Mouse (Mus musculus): ENCODE results near the gene Tjap1. TPM values are rescaled to one million over a fixed set of nuclear protein-coding genes. Genes with fewer than 3 reads are reported as not detected.
A peak's percentile ranks its signal among the peaks of the same experiment; 100 is the strongest.

Gene Tjap1
- total RNA-seq (2015; ENCODE audit: low replicate concordance) (2.2 and 21.8 TPM in 2 replicates), total RNA-seq (2017; ENCODE audit: low replicate concordance) (6.5 and 53.0 TPM in 2 replicates)

DNA sequence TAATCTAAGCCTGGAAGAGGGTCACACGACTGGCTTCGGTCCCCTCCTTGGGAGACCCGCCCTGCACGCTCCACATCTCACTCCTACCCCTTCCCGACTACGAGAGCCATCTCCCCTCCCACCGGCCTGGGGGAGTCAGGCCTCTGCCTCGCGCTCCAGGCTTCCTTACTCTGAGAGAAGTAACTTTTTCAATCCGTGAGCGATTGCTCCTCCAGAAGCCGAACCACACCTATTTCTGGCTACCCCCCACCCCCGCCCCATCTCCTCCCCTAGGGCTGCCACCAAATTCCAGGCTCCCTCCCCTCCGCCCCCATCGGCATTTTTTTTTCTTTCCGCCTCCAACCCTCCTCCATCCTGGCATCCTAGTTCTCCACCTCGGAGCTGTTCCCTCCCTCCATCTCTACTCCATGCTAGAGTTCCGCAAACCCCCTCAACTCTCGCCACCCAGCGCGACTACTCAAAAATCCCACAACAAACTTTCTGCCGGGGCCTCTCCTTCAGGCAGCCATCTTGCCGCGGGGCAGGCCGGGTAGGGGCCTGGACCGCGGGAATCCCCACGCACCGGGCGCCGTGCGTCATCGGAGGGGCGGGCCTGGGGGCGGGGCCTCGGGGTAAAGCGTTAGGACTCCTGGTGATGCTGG, at the start of gene Tjap1:
Gene Tjap1, minus strand, starts transcription at position 544 of the 641 bp plus-strand sequence.
- ATAC-seq (replicated peaks; ENCODE audit: low FRiP score, poor library complexity, severe bottlenecking) = peak; percentile 98

DNA sequence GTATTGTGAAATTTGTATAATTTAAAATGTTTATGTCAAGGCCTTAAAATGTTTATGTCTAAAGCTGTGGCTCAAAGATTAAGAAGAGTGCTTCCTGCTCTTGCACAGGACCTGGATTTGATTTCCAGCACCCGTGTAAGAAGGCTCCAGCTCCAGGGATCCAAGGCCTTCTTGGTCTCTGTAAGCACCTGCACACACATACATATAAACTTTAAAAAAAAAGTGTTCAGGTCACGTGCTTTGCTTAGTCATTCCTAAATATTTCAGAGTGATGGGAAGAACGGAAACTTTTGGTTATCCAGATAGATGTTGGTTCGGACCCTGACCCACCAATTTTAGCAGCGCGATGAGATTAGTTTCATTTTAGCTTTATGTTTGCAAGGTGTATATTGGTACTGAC, 45.9 kb upstream of the Tjap1 start:
- no peak for ATAC-seq (replicated peaks; ENCODE audit: low FRiP score, poor library complexity, severe bottlenecking)

DNA sequence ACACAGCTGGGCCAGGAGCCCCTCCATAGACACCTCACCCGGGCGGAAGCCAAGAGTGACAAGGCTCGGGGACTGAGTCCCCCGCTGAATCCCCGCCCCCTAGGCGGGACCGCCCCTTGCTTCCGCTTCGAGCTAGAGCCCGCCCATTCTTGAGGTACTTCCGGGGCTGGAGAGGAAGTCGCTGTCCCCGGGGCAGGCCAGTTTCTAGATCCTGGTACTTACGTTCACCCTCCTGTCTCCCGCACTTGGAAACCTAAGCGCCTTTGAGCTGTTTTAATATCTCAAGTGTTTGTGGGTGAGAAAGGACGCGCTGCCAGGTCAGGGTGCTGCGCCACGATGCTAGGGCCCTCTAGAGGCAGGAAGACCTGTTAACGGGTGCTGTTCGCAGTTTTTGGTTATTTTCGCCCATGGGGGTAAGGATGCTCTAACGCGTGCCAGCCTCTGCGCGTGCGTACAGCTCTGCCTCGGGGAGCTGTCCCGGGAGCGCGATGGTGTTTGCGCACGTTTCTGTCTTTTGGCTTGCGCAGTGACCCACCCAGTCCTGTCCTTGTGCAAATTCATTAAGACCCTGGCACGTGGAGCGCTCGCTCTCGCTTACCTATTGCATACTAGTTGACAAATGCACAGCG, 45.2 kb upstream of the Tjap1 start, which contains the start of gene Abcc10:
Gene Abcc10, minus strand, starts transcription at position 447 of the 629 bp plus-strand sequence.
- peak; percentile 100 for ATAC-seq (replicated peaks; ENCODE audit: low FRiP score, poor library complexity, severe bottlenecking)

DNA sequence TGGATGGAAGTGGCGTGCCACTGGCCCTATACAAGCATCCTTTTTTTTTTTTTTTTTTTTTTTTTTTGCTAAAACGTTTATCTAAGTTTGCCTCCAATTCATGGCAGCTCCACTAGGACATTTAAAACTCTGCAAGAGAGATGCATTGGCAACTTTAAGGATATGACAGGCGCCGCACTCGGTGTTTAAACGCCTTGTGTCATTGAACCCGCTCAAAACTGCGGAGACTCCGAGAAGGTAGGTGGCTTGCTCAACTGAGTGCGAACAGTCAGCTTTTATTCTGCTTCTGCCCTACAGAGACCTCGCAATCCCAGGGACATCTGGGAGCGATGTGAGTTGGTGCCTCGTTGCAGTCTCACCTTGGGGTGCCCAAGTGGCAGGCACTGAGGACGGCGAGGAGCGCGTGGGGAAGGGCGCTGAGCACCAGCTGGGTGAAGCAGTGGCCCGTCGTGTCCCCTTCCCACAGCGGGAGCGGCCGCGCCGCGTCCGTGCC, 44.6 kb upstream of the Tjap1 start:
- ATAC-seq (replicated peaks; ENCODE audit: low FRiP score, poor library complexity, severe bottlenecking) = 0 out of 2 replicates have a peak, but pooled peaks have one; percentile 1

DNA sequence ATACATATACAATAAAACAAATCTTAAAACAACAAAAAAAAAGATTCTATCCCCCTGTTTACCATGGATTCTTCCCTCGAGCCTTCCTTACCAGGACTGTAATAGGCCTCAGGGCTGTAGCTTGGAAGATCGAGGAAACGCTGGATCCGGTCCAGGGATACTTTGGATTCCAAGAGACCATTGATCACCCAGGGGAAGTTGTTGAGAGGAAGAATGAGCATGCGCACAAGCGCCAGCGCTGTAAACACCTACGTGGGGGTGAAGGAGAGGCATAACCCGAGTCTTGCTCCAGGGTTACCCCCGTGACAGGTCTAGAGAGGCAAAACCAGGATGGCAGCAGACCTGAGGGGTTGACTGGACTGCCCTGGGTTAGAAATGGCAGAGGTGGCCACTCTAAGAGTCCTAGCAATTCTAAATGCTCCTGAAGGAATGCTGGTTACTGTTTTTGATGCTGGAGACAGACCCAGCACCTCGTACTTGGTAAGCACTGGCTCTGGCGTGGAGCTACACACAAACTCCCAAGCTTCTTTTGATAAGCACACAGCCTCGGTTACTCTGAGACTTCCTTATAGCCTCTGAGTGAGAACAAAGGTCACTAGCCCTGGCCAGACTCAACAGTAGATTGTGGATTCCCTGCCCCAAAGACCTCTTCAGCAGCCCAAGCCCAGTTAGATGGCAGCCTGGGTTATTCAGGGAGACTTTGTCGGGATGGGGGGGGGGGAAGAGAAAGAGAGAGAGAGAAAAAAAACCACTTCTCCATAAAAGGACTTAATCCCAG, 39.4 kb upstream of the Tjap1 start:
- ATAC-seq (replicated peaks; ENCODE audit: low FRiP score, poor library complexity, severe bottlenecking) = no peak

DNA sequence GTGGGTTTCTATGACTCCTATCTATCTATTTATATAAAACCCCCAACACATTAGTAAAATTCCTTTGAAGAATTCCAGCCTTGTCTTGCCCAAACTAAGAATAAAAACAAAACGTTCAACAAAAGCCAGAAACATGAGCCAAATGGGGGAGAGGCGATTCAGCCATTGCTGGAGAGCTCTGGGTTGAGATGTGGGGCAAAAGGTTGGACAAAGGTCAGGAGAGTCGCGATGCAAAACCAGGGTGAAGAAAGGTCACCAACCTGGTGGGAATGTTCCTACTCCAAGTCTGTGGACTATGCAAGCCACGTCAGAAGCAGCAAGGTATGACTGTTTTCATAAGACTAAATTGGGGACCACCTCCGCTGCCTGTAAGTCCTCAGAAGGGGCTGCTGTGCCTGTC, 37.7 kb upstream of the Tjap1 start:
- no peak for ATAC-seq (replicated peaks; ENCODE audit: low FRiP score, poor library complexity, severe bottlenecking)

DNA sequence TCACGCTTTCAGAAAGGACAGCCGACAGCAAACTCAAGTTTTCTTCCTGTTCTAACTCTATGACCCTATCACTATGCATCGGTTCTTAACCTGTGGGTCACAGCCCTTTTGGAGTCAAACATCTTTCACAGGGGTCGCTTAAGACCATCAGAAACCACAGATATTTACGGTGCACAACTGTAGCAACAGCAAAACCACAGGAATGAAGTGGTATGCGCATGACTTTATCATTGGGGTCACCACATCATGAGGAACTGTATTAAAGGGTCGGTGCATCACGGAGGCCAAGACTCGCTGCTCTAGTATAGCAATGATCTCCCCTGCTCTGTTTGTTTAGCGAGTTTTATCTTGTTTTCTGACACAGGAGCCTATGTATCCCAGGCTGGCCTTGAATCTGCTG, 33.0 kb upstream of the Tjap1 start:
- no peak for ATAC-seq (replicated peaks; ENCODE audit: low FRiP score, poor library complexity, severe bottlenecking)

DNA sequence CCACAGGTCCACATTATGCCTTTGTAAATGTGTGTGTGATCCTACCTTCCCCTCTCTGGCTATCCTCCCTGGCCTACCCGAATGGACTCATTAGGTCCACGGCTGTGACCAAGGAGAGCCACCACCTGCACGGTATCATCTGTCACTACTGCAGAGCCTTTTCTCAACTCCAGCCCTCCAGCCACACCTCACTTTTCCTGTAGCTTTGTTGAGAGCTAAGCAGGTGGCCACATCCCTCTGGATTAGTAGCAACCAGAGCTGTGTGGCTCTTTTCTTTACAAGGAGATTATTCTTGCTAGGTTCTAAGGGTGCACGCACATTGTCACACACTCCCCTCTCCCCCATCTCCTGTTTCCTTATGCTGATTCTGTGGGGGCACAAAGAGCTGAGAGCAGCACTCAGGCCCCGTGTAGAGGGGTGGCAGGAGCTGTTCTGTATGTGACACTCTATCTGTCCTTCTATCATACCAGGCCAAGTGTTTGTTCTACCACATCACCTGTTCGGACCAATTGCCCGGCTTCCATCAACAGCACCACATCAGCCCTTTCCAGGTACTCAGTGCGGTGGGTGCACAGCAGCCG, 30.4 kb upstream of the Tjap1 start:
- ATAC-seq (replicated peaks; ENCODE audit: low FRiP score, poor library complexity, severe bottlenecking) = no peak

DNA sequence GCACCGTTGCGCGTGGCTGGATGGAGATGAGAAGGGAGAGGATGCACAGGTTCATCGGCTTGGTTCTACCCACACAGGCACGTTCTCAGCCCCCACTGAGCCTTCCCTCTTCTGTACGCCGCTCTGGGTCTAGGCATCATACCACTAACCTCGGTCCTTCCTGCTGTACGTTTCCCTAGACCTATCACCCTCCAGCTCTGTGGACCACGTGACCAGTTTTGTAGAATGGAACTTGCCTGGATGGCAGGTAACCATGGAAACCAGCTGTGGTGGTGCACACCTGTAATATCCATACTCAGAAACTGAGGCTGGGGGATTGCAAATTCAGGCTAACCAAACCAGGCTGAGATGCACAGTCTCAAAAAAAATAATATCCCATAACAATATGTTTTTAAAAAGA, 27.7 kb upstream of the Tjap1 start:
- ATAC-seq (replicated peaks; ENCODE audit: low FRiP score, poor library complexity, severe bottlenecking) = no peak

DNA sequence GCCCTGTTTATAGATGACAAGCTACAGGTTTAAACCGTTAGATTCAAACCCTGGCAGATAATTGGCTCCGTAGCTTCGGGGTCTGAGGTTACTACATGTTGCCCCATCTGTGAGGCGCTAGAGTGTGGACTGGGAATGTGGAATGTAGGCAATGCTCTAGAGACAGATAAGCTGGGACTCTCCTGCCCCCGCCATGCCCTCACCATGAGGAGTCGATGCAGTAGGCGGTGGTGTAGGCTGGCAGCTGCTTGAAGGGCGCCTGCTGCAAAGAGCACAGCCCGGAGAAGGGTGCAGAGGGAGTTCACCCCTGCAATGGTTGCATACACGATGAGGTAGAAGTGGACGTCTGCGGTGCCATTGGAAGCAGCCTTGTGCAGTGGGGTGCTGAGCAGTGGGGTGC, 27.0 kb upstream of the Tjap1 start:
- no peak for ATAC-seq (replicated peaks; ENCODE audit: low FRiP score, poor library complexity, severe bottlenecking)

DNA sequence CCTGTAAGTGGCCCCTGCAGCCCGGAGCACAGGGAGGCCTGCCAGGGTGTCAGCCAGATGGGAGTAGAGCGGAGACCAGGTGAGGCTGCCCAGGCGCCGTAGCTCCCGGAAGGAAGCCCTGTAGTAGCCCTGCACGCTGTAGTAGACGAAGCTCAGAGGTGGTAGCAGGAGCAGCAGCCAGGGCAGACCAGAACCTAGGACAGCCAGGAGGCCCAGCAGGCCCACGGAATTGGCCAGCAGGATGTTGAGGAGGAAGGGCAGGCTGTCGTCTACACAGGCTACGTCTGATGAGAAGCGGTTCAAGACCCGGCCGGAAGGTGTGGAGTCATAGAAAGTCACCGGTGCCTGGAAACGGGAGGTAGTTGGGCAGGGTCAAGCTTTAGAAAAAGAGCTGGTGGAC, 24.1 kb upstream of the Tjap1 start:
- no peak for ATAC-seq (replicated peaks; ENCODE audit: low FRiP score, poor library complexity, severe bottlenecking)

DNA sequence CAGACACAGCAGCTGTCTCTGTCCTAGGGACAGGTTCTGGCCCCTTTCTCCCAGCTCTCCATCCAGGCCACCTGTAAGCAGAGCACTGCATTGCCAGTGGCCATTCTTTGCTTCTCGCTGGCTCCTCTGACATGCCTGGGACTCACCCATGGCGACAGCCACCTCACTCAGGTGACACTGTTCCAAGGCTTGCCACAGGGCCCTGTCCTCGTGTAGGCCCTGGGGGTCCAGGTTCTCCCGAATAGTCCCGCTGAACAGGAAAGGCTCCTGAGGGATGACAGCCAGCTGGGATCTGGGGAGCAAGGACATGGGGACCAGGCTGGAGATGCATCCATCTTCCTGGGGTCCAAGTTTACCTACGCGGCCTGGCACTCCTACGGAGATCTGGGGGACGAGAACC, 21.4 kb upstream of the Tjap1 start:
- ATAC-seq (replicated peaks; ENCODE audit: low FRiP score, poor library complexity, severe bottlenecking) = no peak

DNA sequence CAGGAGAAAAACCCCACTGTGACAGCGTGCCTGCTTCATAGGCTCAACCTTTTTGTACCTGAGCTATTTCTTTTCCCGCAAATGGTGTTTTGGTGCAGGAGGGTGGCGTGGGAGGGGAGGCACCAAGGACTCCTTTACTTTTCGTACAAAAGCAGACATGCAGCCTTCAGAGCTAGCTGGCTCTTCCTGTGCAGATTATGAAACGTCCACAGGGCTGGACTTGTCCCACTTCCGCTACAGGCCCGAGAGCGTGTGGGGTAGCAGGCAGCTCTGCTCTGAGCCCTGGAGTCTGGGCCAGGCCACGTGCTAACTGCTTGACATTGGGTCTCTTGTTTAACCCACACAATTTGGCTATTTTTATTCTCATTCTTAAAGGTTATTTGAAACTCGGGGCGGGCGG, 19.1 kb upstream of the Tjap1 start:
- ATAC-seq (replicated peaks; ENCODE audit: low FRiP score, poor library complexity, severe bottlenecking) = no peak

DNA sequence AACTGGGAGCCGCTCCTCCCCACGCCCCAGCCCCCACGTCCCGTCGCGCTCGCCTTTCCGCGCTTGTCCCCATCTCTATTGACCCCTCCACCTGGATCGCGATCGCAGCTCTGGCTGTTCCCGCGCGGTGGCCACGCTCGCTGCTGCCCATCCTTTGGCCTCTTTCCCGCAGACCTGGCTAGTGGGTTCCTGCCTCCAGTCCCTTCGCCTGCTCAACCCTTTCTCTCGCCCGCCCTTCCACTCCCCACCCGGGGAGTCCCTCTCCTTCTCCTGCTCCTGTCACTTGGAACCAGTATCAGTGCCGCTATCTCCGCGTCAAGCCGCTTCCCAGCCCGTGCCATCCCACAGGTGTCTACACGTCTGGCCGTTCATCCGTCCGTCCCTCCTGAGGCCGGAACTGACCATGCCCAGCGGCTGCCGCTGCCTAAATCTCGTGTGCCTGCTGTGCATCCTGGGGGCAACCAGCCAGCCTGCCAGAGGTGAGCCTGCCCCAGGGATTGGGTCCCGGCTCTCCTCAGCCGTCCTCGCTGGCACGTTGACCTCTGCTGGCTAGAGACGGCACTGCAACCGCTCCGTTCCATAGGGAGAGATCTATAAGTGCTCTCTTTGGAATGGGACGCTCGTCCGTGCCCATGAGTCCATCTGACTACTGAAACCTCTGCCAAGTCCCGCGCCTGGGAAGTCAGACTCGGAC, 15.5 kb upstream of the Tjap1 start:
- peak; percentile 75 for ATAC-seq (replicated peaks; ENCODE audit: low FRiP score, poor library complexity, severe bottlenecking)

DNA sequence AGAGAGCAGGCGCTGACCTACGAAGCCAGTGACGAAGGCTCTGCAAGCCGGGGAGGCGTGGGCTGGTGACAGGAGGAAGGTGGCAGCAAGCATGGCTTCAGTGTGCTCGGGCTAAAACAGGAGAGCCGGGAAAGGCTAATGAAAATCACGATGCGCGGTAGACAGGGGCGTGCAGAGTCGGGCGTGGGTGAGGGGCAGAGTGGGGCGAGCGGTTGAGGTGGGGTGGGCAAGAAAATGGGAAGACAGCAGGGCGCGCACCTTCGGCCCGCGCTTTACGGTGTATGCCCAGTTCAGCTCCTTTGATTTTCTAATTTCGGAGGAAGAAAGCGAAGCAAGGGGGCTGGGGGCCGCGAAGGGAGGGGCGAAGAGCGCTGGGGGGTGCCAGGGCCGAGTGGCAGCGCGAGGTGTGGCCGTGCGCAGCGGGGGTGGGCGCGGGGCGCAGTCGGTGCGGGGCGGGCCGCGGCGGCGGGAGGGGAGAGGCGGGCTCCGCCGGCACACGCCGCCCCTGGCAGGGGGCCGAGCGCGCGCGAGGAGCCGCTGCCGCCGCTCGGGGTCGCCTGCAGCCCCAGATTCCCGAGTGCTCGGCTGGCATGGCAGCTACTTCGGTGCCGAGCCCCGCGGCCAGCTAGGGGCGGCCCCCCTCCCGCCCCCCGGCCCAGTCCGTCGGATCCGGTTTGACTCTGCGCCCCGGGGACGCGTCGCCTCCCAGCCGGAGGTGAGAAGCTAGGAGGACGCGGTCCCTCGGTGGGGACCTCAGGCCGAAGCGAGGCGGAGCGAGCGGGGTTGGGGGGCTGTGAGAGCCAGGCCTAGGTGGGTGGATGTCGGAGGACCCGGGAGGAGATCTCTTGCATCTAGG, 14.8 kb upstream of the Tjap1 start, which contains the start of gene Dlk2:
Gene Dlk2, plus strand, starts transcription at position 58 of the 856 bp plus-strand sequence.
- ATAC-seq (replicated peaks; ENCODE audit: low FRiP score, poor library complexity, severe bottlenecking) = no peak

DNA sequence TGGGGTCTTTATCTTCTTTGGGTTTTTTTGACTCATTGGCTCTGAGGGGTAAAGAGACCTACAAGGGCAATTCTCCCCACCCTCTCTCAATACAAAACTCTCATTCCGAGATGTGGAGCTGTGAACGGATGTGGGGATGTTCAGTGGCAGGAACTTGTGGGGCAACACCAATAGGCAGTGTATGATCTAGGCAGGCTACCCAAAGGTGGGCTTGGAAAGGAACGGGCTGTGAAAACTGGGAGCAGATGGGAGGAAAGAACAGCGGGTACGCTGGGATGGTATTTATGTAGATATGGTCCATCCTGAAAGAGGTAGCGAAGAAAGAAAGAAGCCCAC, 14.2 kb upstream of the Tjap1 start:
- no peak for ATAC-seq (replicated peaks; ENCODE audit: low FRiP score, poor library complexity, severe bottlenecking)

DNA sequence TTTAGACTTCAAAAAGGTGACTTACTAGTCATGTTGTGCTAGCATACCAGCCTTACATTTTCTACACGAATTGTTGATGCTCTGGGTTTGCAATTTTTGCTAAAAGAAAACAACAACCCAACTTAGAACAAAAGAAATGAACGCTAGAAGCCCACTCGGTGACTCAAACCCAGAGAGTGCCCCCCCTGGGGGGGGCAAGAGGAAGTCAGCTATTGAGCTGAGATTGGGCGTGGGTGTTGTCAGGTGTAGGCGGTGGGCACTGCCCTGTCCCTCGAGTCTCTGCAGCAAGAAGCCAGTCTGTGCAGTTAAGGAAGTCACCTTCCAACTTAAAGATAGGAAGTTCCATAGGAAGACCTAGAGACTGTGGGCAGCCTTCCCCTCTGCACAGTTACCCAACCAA, 13.8 kb upstream of the Tjap1 start:
- no peak for ATAC-seq (replicated peaks; ENCODE audit: low FRiP score, poor library complexity, severe bottlenecking)

DNA sequence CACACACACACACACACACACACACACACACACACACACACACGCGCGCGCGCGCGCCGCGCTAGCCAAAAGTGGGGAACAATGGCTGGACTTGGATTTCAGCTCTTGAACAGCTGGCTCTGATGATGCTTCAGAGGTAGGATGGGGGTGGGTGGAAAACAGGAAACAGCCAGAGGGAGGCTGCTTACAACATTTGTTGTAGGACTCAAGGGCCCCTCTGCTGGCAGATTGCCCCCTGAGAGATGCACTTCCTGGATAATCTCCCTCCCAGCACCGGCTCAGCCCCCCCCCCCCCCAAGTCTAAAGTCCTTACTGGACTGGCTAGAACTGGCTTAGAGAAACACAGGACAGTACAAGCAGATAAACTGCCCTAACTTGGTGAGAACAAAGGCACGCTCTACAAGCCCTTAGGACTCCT, 4.9 kb upstream of the Tjap1 start:
- no peak for ATAC-seq (replicated peaks; ENCODE audit: low FRiP score, poor library complexity, severe bottlenecking)

DNA sequence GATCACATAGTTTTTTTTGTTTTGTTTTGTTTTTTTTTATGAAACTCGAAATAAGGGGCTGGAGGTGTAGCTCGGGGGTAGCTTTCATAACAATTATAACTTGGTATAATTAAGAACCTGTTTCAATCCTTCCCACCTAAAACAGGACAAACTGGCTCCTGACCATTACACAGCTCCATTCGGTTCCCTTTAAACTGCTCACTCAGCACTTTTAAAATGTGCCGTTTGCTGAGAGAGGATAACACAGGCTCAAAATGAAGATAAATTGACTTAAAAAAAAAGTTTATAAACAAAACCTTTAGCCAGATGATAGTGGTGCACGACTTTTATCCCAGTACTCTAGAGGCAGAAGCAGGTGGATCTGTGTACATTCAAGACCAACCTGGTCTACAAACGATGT, 2.6 kb upstream of the Tjap1 start:
- ATAC-seq (replicated peaks; ENCODE audit: low FRiP score, poor library complexity, severe bottlenecking) = no peak

Measured in erythroid progenitor cell, adult 5-6 weeks (primary cell).